Mouse (Mus musculus) layer of hippocampus, adult 2 months (tissue): ENCODE data around the gene Osbpl9. TPM values are rescaled to one million over a fixed set of nuclear protein-coding genes. Genes with fewer than 3 reads are reported as not detected.

Source experiments
- DNase-seq, 2 experiments: peaks; one replicate each; pipeline ENCODE4 v3.0.0; 2022; ENCODE audit warnings: low spot score in 2 of 2
- H3K27ac ChIP-seq: fragments of 200-600 bp; 2 replicates; pipeline ENCODE4 v1.8.1; 2022
- H3K4me3 ChIP-seq: fragments of 200-600 bp; 2 replicates; pipeline ENCODE4 v1.8.1; 2022; ENCODE audit warnings: mild to moderate bottlenecking
- CTCF ChIP-seq: fragments of 200-600 bp; conservative IDR thresholded peaks from 2 replicates; pipeline ENCODE4 v1.8.1; 2022; ENCODE audit warnings: antibody characterized with exemption, mild to moderate bottlenecking, moderate library complexity
- total RNA-seq, 2 experiments: library from RNA; stranded (reverse); gene quantifications; 2 replicates each; pipeline ENCODE4 v1.2.3; 2021

Gene Osbpl9
- total RNA-seq, 2 experiments from 2014 or later = 53.9 to 56.2 TPM

- Histone ChIP-seq H3K27ac (no peak overlapping the region), H3K4me3 (no peak overlapping the region)
- no peak for DNase-seq
- no peak for TF ChIP-seq CTCF
These were observed 98.8 kb downstream of the Osbpl9 start for GRCm38 (mm10) chr4:109103145-109103883.

DNA sequence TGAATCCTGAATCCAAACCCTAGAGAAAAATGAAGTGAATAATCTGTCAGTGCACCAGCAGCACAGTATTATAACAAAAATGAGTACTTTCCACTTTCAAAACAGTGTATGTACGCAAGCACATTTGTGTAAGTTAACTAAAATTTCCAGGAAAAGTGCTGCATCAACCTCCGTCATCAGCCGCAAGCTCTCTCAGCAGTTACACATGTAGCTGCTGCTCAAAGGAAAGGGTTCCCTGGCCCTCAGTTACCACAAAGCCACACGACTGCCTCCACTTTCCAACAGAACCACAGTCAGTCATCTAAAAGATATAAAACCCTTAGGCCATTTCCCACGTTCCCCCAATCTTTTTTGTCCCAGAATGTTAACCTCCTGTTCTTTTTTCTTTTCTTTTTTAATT lies 99.5 kb downstream of the Osbpl9 start:
- Histone ChIP-seq H3K27ac (no peak overlapping the region), H3K4me3 (no peak overlapping the region)
- no peak for DNase-seq
- no peak for TF ChIP-seq CTCF

- H3K4me3 ChIP-seq = no peak overlapping the region
These were observed 103.2 kb downstream of the Osbpl9 start for GRCm38 (mm10) chr4:109098861-109099260.

GRCm38 (mm10) chr4:109094269-109094668 lies 107.8 kb downstream of the Osbpl9 start:
- DNase-seq = no peak
- Histone ChIP-seq H3K27ac (peak overlapping the region; percentile 19; the same call in 1 of the 2 replicates), H3K4me3 (no peak overlapping the region)
- TF ChIP-seq CTCF = no peak

More at GRCm38 (mm10) chr4:109098861-109099260, 103.2 kb downstream of the Osbpl9 start:
- no peak overlapping the region for H3K27ac ChIP-seq
- DNase-seq = no peak
- TF ChIP-seq CTCF = no peak

- no peak for DNase-seq
- TF ChIP-seq CTCF = no peak
- Histone ChIP-seq H3K4me3 (no peak overlapping the region), H3K27ac (no peak overlapping the region)
These were observed 109.7 kb downstream of the Osbpl9 start for GRCm38 (mm10) chr4:109092344-109092743.

DNA sequence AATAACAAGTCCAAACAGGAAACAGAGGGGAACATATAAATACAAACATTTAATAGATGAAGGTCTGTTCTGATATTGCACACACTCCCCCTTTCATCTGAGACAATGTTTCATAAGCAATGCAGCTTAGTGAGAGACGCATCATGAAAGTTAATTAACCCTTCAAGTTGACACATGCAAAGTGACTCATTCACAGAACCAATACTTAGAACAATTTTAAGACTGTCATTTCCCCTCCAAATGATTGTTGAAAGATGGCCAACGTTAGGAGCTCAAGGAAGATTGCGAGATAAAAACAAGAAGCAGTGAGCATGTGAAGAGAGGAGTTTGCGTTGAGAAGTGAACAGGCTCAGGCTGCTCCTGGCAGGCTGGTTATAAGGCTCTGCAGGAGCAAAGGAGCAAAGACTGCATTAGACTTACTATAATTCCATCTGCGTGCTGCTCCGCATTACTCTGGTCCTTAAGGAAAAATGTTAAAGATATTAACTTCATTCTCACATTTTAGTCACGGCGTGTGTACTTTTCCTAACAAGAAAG lies 110.8 kb downstream of the Osbpl9 start:
- TF ChIP-seq CTCF = no peak
- Histone ChIP-seq H3K27ac (no peak overlapping the region), H3K4me3 (no peak overlapping the region)
- DNase-seq = no peak

DNA sequence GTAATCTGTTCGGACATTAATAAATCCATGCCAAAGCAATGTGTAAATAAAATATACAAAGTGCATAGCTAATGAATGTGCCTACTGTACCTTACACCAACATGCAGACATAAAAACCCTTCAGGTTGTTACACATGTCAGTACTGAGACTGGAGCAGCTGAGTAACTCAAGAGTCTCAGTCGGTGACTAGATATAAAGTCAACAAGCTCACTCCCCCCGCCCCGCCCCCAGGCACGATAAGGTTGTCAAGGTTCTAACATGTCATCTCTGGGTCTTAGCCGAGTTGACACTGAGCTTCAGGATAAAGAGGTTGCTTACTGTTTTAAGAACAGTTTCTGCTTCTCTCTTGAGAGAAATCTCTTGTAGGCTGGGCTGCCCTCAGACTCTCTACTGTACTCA lies 112.1 kb downstream of the Osbpl9 start:
- Histone ChIP-seq H3K27ac (no peak overlapping the region), H3K4me3 (no peak overlapping the region)
- DNase-seq = no peak
- no peak for TF ChIP-seq CTCF

DNA sequence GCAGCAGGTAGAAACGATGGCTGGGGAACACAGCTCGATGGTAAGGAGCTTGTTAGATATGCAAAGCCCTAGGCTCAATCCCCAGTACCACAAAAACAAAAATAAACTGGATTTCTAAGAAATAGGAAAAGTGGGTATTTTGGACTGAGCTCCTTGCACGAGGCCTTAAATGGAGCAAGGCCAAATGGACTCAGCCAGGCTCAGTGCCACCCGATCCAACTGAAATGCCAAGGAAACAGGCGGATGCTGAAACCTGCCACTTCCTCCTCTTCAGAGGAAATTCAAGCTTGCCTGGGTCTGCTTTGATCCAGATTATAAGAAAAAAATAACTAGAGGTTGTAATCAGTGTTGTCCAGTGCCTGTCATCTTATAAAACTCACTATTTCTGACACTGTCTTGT lies 112.9 kb downstream of the Osbpl9 start:
- TF ChIP-seq CTCF = no peak
- Histone ChIP-seq H3K4me3 (no peak overlapping the region), H3K27ac (no peak overlapping the region)
- no peak for DNase-seq

- DNase-seq = no peak
- Histone ChIP-seq H3K4me3 (no peak overlapping the region), H3K27ac (peak overlapping the region; percentile 36; the same call in 1 of the 2 replicates)
- no peak for TF ChIP-seq CTCF
These were observed 122.0 kb downstream of the Osbpl9 start for GRCm38 (mm10) chr4:109080118-109080517.

GRCm38 (mm10) chr4:109079676-109080075 lies 122.4 kb downstream of the Osbpl9 start:
- H3K4me3 ChIP-seq = no peak overlapping the region
- no peak for TF ChIP-seq CTCF
- DNase-seq = no peak
- peak overlapping the region; percentile 36; the same call in 1 of the 2 replicates for H3K27ac ChIP-seq

DNA sequence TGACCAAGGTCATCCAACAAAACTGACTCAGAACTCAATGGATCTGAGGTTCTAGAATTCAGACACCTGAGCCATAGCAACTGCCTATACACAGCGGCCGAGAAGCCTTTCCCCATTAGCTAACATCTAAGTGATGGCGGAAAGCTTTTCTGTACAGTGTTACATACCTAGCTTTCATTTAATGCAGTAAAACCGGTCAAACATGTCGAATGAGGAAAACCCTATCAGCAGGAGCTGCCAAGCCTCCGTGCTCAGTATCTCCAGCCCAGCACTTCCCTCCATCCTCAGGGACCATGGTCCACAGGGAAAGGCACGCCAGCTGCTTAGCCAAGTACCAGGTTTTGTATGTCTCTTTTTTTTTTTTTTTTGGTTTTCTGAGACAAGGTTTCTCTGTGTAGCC lies 123.1 kb downstream of the Osbpl9 start:
- no peak for TF ChIP-seq CTCF
- Histone ChIP-seq H3K4me3 (no peak overlapping the region), H3K27ac (no peak overlapping the region)
- no peak for DNase-seq

DNA sequence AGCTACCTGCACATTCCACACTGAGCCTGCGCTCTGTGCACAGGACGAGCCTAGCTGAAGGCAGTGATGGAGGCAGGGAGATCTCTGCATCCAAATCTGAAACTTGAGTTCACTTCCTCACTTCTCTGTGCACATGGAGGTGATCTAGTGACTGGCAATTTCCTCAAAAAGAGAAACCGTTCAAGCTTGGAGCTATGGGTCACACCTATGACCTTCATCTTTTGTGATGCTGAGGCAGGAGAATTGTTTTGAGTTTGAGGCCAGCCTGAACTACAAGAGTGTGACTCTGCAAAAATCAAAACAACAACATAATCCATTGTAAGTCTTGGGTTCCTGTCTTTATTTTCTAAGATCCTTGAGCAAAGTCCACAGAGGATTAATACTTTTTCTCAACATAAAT lies 128.8 kb downstream of the Osbpl9 start:
- Histone ChIP-seq H3K27ac (no peak overlapping the region), H3K4me3 (no peak overlapping the region)
- TF ChIP-seq CTCF = no peak
- DNase-seq = no peak

DNA sequence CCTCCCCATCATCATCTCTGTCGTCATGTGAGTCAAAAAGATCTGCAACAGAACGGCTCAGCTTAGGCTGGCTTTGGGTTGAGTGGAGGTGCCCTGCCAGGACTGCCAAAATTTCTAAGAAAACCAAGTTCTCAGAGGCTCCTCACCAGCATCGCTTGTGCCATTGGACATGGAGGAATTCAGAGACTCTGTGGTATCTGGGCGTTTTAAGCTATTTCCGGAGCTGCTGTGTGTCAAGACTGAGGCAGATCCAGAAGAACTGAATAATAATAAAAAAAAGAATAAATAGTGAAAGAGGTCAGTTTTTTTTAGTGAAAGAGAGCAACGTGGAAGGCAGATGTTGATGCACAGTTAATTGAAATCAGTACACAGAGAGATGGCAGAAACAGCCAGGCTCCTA lies 129.2 kb downstream of the Osbpl9 start:
- no peak for DNase-seq
- no peak overlapping the region for H3K4me3 ChIP-seq
- TF ChIP-seq CTCF = no peak
- H3K27ac ChIP-seq = no peak overlapping the region

GRCm38 (mm10) chr4:109065714-109066113 lies 136.4 kb downstream of the Osbpl9 start:
- Histone ChIP-seq H3K27ac (no peak overlapping the region), H3K4me3 (no peak overlapping the region)
- no peak for TF ChIP-seq CTCF
- DNase-seq = no peak
